Mouse (Mus musculus): ENCODE results near the gene Pde4b. TPM values are rescaled to one million over a fixed set of nuclear protein-coding genes. Genes with fewer than 3 reads are reported as not detected.

The Pde4b gene
- total RNA-seq, 2 experiments from 2014 or later, result 20.5 to 23.0 TPM

DNA sequence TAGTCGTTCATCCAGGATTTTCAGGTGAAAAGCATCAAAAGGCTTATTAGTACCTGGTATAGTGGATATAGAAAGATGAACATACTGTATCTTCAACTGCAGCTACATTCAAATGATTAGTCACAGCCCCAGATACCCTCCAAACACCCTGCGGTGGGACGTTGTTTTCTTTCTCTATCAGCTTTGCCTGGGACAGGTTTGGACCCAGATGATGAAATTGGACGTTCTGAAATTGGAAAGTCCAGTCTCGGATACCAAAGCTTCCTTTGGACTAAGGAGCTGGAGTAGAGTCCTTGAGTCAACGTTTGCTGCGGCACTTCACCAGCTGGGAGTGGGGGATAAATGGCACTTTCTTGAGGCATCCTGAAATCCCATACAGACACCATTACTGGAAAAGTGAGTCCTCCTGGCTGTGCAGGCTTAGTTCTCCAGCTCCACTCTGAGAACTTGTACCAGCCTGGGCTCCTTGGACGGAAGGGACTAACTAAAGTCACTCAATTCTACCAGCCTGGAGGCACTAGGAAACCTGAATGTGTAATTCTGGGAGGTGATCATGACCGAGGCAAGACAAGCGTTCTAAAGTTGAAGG is 487.4 kb downstream of the Pde4b start:
- DNase-seq, result peak in 1 of 2 experiments; percentile 51

DNA sequence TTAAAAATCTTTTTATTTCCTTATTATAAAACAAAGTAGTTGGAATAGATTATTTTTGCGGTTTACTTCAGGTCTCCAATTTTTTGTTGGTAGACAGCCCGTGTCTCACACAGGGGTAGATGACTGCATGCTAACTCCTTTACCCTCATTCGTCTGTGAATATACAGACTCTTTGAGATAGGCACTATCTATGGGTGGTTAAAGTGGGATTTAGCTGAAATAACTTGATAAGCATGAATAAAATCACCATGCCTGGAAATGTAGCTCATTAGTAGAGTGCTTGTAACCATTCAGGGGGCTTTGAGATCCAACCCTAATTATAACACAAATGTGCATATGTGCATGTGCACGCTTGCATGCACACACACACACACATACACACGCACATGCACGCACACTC is 488.8 kb downstream of the Pde4b start:
- no peak for DNase-seq

DNA sequence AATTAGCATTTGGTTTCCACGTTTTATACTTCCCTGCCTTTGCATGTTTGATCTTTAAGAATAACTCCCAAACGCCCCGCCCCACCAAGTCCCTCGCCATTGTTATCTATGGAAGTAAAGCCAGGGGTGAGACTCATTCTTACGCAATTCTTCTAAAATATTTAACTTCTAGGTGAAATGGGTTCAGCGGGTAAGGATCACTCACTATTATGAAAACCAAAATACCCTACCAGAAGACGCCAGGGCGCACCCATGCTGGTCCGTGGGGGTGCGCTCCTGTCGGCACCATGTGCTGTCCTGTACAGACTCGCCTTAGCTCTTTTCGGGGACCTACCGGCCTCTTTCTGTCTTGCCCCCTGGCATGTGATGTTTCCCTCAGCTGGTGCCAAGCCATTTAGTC is 490.3 kb downstream of the Pde4b start:
- peak in 1 of 2 experiments; percentile 55 for DNase-seq

DNA sequence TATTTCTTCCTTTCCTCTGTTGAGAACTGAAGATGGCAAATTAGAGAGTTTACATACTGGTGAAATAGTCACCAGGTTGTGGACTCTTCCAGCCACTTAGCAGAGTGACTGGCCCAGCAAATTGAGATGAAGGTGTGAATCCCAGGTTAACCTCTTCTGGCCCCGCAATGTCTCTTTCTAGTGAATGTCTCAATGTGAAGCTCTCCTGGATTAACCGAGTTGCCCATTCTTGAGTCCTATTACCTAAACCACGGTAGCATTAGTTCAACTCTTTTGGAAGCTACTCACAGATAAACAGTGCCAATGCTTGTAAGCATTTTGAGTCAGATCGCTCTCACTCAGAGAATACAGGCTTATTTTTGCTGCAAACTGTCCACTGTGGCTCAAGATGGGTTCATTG is 491.7 kb downstream of the Pde4b start:
- no peak for DNase-seq

DNA sequence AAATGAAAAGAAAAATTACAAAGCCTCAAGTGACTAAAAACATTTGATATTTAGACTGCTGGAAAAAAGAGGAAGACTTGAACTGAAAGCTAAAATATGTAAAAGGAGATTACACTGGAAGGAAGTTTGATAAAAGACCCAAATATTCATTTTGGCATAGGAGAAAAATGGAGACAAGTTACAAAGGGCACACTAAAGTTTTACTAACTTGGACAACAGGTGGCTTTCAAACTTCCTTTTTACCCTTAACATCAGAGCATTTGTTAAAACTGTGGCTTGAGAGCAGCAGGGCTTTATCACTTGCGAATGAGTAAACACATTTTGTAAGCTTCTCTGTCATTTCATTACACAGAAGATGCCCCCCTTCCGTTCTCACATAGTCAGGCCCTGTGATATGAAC is 492.4 kb downstream of the Pde4b start:
- no peak for DNase-seq

DNA sequence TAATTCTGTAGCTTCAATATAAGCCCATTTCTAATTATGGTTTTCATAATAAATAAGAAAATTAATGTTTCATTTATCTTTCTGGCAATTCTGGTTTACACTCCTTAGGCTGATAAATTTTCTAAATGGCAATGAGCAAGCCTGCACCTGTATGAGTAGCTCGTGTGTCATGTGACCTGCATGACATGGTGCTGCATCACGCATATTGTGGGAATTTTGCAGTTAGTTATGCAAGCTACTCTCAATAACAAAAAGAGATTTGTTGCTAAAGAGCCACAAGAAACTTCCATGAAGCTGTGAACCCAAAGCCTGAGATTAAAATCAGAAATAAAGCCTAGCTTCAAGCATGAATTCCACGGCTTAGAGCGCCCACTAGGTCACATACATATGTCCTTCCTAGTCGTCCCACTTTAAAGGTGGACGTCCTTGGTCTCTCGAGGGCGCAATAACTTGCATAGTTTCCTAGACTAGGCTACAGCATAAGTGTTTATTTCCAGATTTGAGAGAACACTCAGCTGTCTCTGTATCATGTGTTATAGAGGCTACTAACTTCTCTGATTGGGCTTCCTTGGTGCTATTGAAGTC is 494.9 kb downstream of the Pde4b start:
- no peak for DNase-seq

DNA sequence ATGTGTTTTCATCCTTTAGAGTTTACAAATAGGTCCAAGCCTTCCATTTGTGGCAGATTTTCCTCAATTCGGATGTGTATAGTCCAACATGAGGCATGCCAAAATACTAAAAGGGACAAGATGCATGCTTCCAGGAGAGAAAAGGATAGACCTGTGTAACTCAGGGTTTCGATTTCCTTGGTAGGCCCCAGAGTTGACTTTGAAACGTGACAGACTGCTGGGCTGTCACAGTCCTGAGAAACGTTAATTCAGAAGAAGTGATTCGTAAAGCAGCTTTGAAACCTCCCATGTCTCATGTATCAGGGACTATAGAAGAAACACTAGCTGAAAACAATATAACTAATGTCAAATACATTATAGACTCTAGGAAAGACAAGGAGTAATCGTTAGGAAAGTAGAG is 495.6 kb downstream of the Pde4b start:
- DNase-seq, result no peak

DNA sequence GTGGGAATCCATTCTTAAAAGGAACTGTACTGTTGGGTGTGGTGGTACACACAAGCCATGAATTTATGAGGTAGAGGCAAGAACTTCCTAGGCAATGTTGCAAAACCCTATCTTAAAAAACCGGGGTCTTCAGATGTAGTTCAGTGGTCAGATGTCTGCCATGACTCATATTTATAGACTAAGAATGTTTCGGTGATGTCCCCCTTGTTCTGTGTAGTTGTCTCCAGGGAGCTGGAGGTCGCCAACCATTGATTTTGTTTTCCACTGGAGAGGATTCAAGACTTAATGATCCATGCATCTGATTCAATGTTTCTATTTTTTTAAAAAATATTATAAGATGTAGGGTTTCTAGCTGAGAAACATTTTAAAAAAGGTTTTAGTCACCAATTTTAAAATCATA is 496.1 kb downstream of the Pde4b start:
- no peak for DNase-seq

DNA sequence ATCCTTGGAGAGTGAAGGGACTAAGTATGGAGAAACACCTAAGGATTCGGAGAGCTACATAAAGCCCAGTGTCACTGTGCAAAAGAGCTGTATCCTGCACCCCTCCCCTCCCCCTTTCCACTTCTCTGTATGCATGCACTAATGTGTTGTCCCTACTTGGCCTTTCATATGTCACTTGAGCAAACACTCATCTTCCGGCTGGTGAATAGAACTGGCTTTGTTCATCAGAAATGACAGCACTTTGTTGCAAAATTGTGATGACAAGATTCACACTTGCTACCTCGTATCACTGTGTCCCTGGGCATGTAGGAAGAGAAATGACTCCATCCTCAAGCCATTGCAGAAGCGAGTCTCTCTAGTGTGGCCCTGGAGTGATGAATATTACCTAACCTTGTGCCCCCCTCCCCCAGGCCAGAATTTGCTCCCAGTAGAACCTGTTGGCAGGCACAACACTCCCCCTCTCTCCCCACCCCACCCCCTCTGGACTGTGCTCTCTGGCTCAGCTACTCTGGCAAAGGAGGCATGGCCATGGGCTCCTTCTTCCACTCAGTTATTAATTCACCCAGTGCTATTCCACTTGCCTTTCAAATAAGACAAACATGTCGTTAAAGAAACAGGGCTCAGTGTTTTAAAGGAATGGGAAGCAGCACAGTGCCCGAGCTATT is 497.4 kb downstream of the Pde4b start:
- DNase-seq, result no peak

DNA sequence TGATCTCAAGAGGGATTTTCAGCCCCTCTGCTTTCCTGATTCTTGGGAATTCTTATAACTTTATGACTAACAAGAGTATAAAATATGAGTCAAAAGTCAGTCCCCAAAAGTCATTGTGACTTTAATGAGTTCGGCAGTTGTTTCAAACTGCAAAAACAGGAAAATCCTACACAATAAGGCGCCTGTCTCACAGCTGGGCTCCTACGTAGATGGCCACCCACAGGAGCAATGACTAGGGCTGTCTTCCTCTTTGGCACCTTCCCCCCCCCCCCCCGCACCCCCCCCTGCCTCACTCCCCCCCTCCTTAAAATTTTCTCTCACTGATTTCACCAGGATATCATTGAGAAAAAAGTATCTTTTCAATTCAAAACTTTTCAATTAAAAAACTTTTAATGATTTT is 498.2 kb downstream of the Pde4b start:
- no peak for DNase-seq

DNA sequence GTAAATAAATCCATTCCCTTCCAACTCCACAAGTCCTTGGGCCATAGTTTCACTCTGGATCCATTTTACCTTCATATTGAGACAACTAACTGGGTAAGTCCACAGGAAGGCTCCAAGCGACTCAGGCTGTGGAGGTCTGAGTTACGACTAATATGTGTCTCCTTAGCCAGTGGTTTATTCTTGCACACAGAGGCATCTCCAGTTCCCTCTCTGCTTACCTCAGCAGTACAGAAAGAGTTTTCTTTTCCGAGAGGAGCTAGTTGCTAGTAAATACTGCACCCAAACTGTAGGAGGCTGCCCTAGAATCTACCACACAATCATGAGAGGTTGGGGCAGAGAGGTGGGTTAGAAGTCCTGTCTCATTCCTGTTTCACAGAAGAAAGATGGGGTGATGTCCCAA is 499.4 kb downstream of the Pde4b start:
- no peak for DNase-seq

DNA sequence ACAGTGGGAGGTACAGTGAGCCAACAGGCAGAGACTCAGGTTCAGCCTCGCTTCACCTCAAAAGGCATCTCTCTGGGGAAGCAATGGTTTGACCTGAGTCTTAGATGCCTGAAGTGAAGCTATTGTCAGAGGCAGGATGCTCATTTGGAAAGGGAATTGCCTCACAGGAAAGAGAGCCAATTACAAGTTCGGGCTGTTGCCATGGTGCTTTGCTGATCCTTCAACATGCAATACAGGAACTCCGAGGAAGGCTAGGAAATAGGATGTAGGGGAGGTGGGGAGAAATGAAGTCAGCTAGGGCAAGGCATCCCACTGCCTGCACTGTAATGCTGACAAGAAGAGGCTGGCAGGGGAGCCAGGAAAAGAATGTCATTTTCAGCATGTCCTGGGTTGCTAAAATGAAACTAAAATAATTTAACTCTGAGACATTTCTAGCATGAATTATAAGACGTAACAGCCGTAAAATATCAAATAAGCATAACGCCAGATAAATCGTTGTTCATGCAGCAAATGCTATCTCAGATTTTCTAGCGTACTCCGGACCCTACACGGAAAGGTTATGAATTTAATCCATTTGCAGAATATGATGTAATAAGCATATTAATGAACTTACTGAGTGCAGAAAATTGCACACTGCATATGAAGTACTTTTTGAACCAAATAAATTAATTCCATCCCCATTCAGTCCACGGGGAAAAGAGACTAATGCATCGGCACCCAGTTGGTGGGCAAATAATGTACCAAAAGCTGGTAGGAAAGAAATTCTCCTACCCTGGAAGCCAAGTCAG is 501.5 kb downstream of the Pde4b start:
- DNase-seq, result peak; percentile 80 to 87

DNA sequence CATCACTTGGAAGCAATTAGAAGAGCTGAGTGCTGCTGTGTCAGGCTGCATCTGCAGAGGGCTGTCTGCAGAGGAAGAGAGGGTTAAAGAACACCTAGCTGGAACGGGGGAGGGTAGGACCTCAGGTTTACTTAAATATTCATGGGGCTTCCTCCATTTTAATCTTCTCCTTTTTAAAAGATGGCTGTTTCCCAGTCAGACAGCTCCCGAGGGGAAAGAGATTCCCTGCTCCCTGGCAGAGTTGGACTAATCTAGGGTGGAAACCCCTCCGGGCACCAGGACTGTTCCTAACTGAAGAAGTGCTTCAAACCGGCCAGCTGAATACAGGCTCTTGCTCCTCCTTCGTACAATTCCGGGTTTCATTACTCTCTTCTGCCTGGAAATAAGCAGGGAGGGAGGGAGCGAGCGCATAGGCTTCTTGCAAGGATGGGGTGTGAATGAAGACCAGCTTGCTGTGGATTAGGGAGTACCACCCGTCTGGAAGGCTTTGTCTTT is 502.2 kb downstream of the Pde4b start:
- DNase-seq, result peak in 1 of 2 experiments; percentile 65

DNA sequence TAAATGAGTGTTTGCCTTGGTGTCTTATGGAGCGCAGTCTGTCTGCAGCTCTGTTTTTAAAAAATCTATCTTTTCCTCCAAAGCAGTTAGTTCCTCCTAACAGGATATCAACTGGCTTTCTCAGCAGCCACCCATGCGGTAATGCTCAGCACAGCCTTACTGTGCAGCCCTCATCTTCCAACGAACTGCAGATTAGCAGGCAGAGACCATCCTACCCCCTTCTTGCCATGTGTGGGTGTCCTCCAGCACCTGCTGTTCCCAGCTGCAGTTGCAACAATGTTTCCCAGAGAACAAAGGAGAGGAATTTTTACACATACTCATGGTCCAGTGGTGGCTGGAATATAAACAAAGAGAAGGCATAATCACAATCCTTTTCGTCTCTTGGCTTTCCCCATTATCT is 504.5 kb downstream of the Pde4b start:
- no peak for DNase-seq

DNA sequence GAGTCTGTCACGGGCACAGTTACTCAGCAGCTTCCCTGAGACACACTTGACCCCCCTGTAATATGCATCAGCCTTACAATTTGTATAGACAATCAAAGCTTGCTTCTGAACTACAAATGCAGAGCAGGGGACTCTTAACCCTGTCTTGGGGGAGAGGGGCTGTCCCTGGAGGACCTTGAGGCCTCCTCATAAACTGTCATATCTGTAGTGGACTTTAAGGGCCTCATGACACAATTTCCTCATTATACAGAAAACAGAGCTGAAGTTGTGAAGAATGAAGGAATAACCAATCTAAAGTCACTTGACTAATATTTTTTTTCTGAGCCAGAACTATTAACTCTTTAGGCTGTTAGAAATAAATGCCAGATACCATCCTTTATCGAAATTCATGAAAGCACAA is 505.2 kb downstream of the Pde4b start:
- DNase-seq, result no peak

DNA sequence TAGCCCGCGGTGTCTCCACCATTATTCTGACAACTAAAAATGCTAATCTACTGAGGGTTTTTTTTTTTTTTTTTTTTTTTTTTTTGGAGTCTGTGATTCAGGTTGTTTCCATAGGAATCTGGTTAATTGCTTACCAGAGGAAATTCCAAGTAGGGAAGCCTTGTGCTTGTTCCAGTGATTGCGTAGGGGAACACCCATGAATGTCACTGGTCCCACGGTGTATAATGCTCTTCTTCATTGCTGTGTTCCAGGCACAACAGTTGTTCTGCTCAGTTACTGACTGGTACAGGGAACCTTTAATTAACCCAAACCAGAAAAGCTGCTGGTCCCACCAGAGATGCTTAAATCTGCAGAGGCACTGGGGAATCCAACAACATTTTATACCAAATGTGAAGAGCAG is 506.3 kb downstream of the Pde4b start:
- DNase-seq, result no peak

DNA sequence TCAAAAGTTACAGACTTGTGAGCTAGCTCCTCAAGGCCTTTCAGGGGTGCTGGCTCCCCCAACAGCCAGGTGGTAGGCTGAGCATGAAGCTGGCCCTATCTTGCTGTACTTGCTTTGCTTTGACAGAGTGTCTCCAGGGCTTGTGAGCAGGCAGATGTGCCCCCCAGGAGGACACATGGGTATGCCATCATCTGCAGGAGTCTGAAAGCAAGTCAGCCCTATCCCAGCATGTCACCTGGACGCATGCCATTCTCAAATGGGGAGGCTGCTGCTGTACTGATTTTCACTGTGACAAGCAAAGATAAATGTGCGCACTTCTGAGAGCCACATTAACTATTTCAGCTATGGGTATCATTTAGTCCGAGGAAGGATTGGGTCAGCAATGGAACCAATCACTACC is 507.2 kb downstream of the Pde4b start:
- no peak for DNase-seq

DNA sequence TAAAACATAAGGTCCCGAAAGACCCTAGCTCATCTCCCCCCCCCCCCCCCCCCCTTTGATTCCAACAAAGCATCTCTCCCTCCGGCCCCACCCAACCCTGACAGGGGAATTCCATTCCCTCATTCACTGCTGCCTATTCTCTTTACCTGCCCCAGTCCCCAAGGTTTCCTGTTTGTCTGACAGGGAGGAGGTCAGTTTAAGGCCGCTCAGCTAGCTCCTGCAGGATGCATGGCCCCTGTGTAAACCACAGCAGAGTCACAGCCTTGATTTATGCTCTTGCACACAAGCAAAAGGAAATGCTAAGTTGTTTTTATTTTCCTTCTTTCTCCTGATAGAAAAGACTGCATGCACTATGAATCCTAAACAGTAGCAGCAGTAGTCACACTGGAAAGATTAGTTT is 516.6 kb downstream of the Pde4b start:
- no peak for DNase-seq

DNA sequence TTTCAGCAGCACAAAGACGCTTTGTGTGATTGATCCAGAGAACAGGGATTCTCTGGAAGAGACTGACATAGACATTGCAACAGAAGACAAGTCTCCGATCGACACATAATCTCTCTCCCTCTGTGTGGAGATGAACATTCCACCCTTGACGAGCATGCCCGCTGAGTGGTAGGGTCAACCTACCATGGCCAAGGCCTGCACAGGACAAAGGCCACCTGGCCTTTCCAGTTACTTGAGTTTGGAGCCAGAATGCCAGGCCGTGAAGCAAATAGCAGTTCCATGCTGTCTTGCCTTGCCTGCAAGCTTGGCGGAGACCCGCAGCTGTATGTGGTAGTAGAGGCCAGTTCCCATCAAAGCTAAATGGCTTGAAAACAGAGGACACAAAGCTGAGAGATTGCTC is 517.9 kb downstream of the Pde4b start:
- no peak for DNase-seq

DNA sequence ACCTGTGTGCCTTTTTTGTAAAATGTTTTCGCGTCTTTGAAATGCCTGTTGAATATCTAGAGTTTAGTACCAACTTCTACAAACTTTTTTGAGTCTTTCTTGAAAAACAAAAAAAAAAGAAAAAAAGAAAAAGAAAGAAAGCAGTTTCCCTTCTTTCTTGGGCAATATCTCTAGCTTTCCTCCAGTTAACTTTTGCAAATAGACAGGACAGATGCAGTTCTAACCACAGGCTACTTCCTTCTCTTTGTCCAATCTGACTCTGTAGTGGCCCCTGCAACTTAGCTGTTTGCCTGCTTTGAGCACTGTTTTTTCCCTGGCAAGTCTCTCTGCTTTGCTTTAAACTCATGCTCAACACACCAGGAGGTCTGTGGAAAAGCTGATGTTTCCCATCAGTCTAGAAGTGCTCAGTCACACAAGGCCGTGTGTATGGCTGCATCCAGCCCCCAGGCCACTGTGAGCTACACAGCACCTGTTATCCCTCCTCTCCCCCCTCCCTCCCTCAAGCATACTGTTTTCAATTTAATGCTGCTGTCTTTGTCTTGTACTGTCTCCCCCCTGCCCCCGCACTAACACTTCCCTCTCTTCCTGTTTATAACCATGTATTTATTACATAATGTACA is 518.5 kb downstream of the Pde4b start:
- no peak for DNase-seq

DNA sequence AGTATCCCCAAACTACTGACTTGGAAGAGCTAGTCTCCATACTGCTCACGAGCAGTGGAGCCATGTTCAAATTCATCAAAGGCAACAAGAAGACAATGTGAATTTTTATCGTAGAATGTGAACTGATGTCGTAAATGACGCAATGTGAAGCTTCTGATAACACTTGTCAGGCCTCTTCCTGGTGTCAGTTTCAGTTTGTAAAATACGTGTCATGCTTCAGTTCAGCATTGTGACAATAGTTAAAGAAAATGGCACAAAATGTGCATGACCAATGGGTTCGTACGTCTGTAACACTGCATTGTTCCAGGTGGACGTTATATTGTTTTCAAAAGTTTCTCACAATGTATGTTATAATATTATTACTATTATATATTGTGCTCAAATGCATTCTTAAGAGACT is 519.5 kb downstream of the Pde4b start:
- DNase-seq, result no peak

DNA sequence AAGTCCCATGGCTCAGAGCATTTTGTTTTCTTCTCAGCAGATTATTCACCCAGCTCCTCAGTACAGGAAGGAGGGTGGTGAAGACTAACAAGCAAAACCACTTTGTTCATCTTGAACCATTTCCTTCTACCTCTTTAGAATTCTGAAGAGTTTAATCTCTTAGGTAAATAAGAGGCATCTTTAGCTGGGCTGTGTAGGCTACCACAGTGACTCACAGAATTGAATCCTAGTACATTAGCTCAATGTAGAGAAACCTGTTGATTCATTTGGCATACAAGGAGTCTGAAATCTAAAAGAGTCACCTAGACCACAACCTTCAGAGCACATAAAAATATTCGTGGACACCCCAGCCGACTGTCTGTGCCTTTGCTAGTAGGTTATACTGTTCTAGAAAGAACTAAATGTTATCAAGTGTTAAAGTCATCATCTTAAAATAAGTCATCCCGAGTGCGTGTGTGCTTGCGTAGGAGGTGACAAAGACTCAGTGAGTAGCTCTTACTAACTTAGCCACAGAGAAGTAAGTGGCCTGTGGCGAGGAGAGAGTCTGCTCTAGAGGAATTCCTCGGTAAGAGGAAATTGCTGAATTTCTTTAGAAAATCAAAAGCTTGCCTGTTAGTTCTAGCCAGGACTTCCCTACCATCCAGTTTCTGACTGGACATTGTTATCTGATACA is 520.5 kb downstream of the Pde4b start:
- no peak for DNase-seq

Data from heart, adult 18-20 months (tissue).